In genomic region chr2:128273292-128273691, GRCm38 (mm10) we compare ENCODE assay signal across 25 mouse cellular contexts.
DNase-seq lines count a peak whose midpoint lies in the region; ATAC-seq and TF ChIP-seq lines count a peak whose summit lies in the region.
"Had no signal": no experiment of that assay in that cellular context is flagged by ENCODE, and none has a peak within 500 bp of the region (broad histone marks: within the 10 kb centered on the region; RNA-seq: fewer than 3 reads in every experiment).

No protein-coding gene starts in this region.

- no peak for TF ChIP-seq EP300 in ES-Bruce4 (IDR thresholded peaks at IDR 0.05; ENCODE audit: insufficient read depth, low read depth, low read length)

- no peaks in the 10 kb centered on the region for H3K36me3 ChIP-seq in E14TG2a.4 (ENCODE audit: insufficient read depth, low read length)
- H3K36me3 ChIP-seq in ES-Bruce4 (ENCODE audit: control insufficient read depth, insufficient read depth, low read length, poor library complexity, severe bottlenecking), result no peaks in the 10 kb centered on the region
- H3K36me3 ChIP-seq in intestine, embryonic 15.5 days, result no peaks in the 10 kb centered on the region
- no peaks in the 10 kb centered on the region for H3K36me3 ChIP-seq in intestine, postnatal 0 days (ENCODE audit: control insufficient read depth, insufficient read depth)
- H3K36me3 ChIP-seq in heart, embryonic 11.5 days (ENCODE audit: control insufficient read depth, insufficient read depth, low read length), result no peaks in the 10 kb centered on the region
- H3K36me3 ChIP-seq: embryonic facial prominence, embryonic 13.5 days; embryonic facial prominence, embryonic 15.5 days; forebrain, embryonic 10.5 days; forebrain, embryonic 15.5 days had no signal

- peaks cover 3% of the 10 kb centered on the region; the same call in 1 of the 2 replicates for H3K27me3 ChIP-seq in E14TG2a.4 (ENCODE audit: insufficient read depth, low read length)
- no peaks in the 10 kb centered on the region for H3K27me3 ChIP-seq in ES-Bruce4 (ENCODE audit: control insufficient read depth, insufficient read depth, low read length, poor library complexity, severe bottlenecking)
- no peaks in the 10 kb centered on the region for H3K27me3 ChIP-seq in intestine, embryonic 15.5 days (replicated peaks)
- H3K27me3 ChIP-seq in intestine, postnatal 0 days (replicated peaks; ENCODE audit: control insufficient read depth, insufficient read depth, low read length), result no peaks in the 10 kb centered on the region
- H3K27me3 ChIP-seq in cerebellum, adult 2 months (ENCODE audit: control insufficient read depth, insufficient read depth, low read length), result no peaks in the 10 kb centered on the region
- H3K27me3 ChIP-seq in heart, embryonic 11.5 days (ENCODE audit: control insufficient read depth, insufficient read depth, low read length), result no peaks in the 10 kb centered on the region
- H3K27me3 ChIP-seq: embryonic facial prominence, embryonic 13.5 days; embryonic facial prominence, embryonic 15.5 days; forebrain, embryonic 15.5 days had no signal

- H3K4me3 ChIP-seq in E14TG2a.4 (replicated peaks; ENCODE audit: low read length) (peak overlapping the region; percentile 13; the same call in 1 of the 2 replicates), ES-Bruce4 (ENCODE audit: low read depth, low read length) (no peak overlapping the region)
- no peak overlapping the region for H3K4me3 ChIP-seq in intestine, embryonic 15.5 days (replicated peaks)
- H3K4me3 ChIP-seq in intestine, postnatal 0 days (ENCODE audit: low read depth, low read length), result no peak overlapping the region
- H3K4me3 ChIP-seq in cerebellum, adult 2 months (replicated peaks; ENCODE audit: insufficient read depth, low read depth, low read length), result no peak overlapping the region
- H3K4me3 ChIP-seq in heart, embryonic 11.5 days (ENCODE audit: low read depth, low read length), result no peak overlapping the region
- H3K4me3 ChIP-seq: embryonic facial prominence, embryonic 13.5 days; embryonic facial prominence, embryonic 15.5 days; erythroblast, embryonic 14.5 days; forebrain, embryonic 10.5 days; forebrain, embryonic 13.5 days; forebrain, embryonic 15.5 days had no signal

- DNase-seq in cerebellum, adult 2 months, result no peak
- DNase-seq in lung, postnatal 4 days, result no peak
- DNase-seq: adrenal gland, adult 8-10 months; adrenal gland, postnatal 14 days; adrenal gland, postnatal 36 days; cerebellum, adult 11-12 months; cerebellum, adult 8-10 months; cerebellum, adult 9-11 months; cerebellum, postnatal 14 days; cerebellum, postnatal 36 days; embryo, embryonic 11 days; forebrain, postnatal 0 days had no signal

- peak; percentile 72 for ATAC-seq in intestine, embryonic 15.5 days
- ATAC-seq in intestine, postnatal 0 days, result peak; percentile 83
- no peak for ATAC-seq in frontal cortex, adult (ENCODE audit: low TSS enrichment)
- ATAC-seq in heart, embryonic 11.5 days (replicated peaks; ENCODE audit: insufficient number of reproducible peaks, low FRiP score, low TSS enrichment), result no peak
- ATAC-seq: activated CD4-positive, CD25-positive, alpha-beta regulatory T cell, adult 4 months; forebrain, embryonic 13.5 days; forebrain, embryonic 15.5 days; forebrain, postnatal 0 days had no signal

- TF ChIP-seq CTCF in E14TG2a.4 (conservative IDR thresholded peaks at IDR 0.05; ENCODE audit: low read length), result no peak
- TF ChIP-seq CTCF in ES-Bruce4 (IDR thresholded peaks at IDR 0.05; ENCODE audit: low read depth, low read length), result no peak
- no peak for TF ChIP-seq CTCF in intestine, postnatal 0 days (IDR thresholded peaks at IDR 0.05; ENCODE audit: low read depth)
- no peak for TF ChIP-seq CTCF in cerebellum, adult 2 months (IDR thresholded peaks at IDR 0.05; ENCODE audit: borderline replicate concordance, insufficient read depth, low read depth, low read length)

- 49% methylated on average over 4 of the region's 4 CpGs for WGBS in intestine, embryonic 15.5 days
- 35% methylated on average over 4 of the region's 4 CpGs for WGBS in intestine, postnatal 0 days
- 87% methylated on average over 4 of the region's 4 CpGs for WGBS in cerebellum, adult 2 months
- 62% methylated on average over 4 of the region's 4 CpGs for WGBS in heart, embryonic 11.5 days (ENCODE audit: insufficient replicate concordance)

- H3K4me1 ChIP-seq in E14TG2a.4 (replicated peaks; ENCODE audit: low read depth, low read length), result peaks cover 64% of the 10 kb centered on the region
- H3K4me1 ChIP-seq in ES-Bruce4 (ENCODE audit: control insufficient read depth, insufficient read depth, low read length), result peaks cover 11% of the 10 kb centered on the region
- no peaks in the 10 kb centered on the region; the same call in none of the 2 replicates for H3K4me1 ChIP-seq in intestine, embryonic 15.5 days (replicated peaks)
- peaks cover 6% of the 10 kb centered on the region; the same call in 1 of the 2 replicates for H3K4me1 ChIP-seq in intestine, postnatal 0 days (replicated peaks; ENCODE audit: control insufficient read depth, insufficient read depth, low read length)
- H3K4me1 ChIP-seq in cerebellum, adult 2 months (ENCODE audit: control insufficient read depth, insufficient read depth, low read length), result no peaks in the 10 kb centered on the region; the same call in 1 of the 2 replicates
- H3K4me1 ChIP-seq in heart, embryonic 11.5 days (ENCODE audit: control insufficient read depth, insufficient read depth, low read length), result peaks cover 14% of the 10 kb centered on the region; the same call in 1 of the 2 replicates

- peak overlapping the region; percentile 28; the same call in 1 of the 2 replicates for H3K27ac ChIP-seq in ES-Bruce4 (ENCODE audit: insufficient read depth, low read length)
- no peak overlapping the region for H3K27ac ChIP-seq in intestine, embryonic 15.5 days
- H3K27ac ChIP-seq in intestine, postnatal 0 days (ENCODE audit: low read depth, low read length), result peak overlapping the region; percentile 54
- no peak overlapping the region for H3K27ac ChIP-seq in cerebellum, adult 2 months (ENCODE audit: insufficient read depth, low read length)
- no peak overlapping the region for H3K27ac ChIP-seq in heart, embryonic 11.5 days (ENCODE audit: low read depth, low read length)
- H3K27ac ChIP-seq: embryonic facial prominence, embryonic 13.5 days; embryonic facial prominence, embryonic 15.5 days; forebrain, embryonic 10.5 days; forebrain, embryonic 13.5 days; forebrain, embryonic 15.5 days had no signal

- H3K4me2 ChIP-seq in intestine, embryonic 15.5 days (replicated peaks), result no peak overlapping the region
- H3K4me2 ChIP-seq in intestine, postnatal 0 days (replicated peaks; ENCODE audit: low read depth), result no peak overlapping the region
- no peak overlapping the region for H3K4me2 ChIP-seq in heart, embryonic 11.5 days
- H3K4me2 ChIP-seq: embryonic facial prominence, embryonic 13.5 days; embryonic facial prominence, embryonic 15.5 days; forebrain, embryonic 13.5 days; forebrain, embryonic 15.5 days had no signal

- TF ChIP-seq POLR2A in ES-Bruce4 (IDR thresholded peaks at IDR 0.05; ENCODE audit: insufficient read depth, low read length), result no peak
- no peak for TF ChIP-seq POLR2A in cerebellum, adult 2 months (IDR thresholded peaks at IDR 0.05; ENCODE audit: borderline replicate concordance, insufficient read depth, low read length)

- H3K9me3 ChIP-seq in E14TG2a.4 (ENCODE audit: low read length) (no peaks in the 10 kb centered on the region), ES-Bruce4 (replicated peaks; ENCODE audit: control insufficient read depth, insufficient read depth, low read length, poor library complexity, severe bottlenecking) (no peaks in the 10 kb centered on the region)
- H3K9me3 ChIP-seq in intestine, embryonic 15.5 days, result no peaks in the 10 kb centered on the region
- H3K9me3 ChIP-seq in intestine, postnatal 0 days (ENCODE audit: control insufficient read depth), result no peaks in the 10 kb centered on the region
- no peaks in the 10 kb centered on the region for H3K9me3 ChIP-seq in heart, embryonic 11.5 days (replicated peaks; ENCODE audit: control insufficient read depth, low read length)
- H3K9me3 ChIP-seq: embryonic facial prominence, embryonic 13.5 days; embryonic facial prominence, embryonic 15.5 days; forebrain, embryonic 10.5 days; forebrain, embryonic 13.5 days; forebrain, embryonic 15.5 days had no signal

- H3K9ac ChIP-seq in ES-Bruce4 (ENCODE audit: low read depth, poor library complexity, severe bottlenecking), result no peak overlapping the region
- H3K9ac ChIP-seq in intestine, embryonic 15.5 days, result no peak overlapping the region
- no peak overlapping the region for H3K9ac ChIP-seq in intestine, postnatal 0 days (ENCODE audit: low read depth, low read length)
- no peak overlapping the region for H3K9ac ChIP-seq in heart, embryonic 11.5 days (ENCODE audit: low read depth, low read length)
- H3K9ac ChIP-seq: embryonic facial prominence, embryonic 13.5 days; embryonic facial prominence, embryonic 15.5 days; forebrain, embryonic 13.5 days; forebrain, embryonic 15.5 days; forebrain, postnatal 0 days had no signal

Comparison
In these comparisons a context has a peak if more than half of its experiments do, and no peak if none do; other contexts are left out.
1. H3K27ac ChIP-seq: peak in ES-Bruce4 (single experiment) and intestine, postnatal 0 days (single experiment); none in intestine, embryonic 15.5 days (single experiment), cerebellum, adult 2 months (single experiment) and heart, embryonic 11.5 days (single experiment).
2. ATAC-seq: peak in intestine, embryonic 15.5 days (single experiment) and intestine, postnatal 0 days (single experiment); none in frontal cortex, adult (single experiment) and heart, embryonic 11.5 days (single experiment).